Mouse (Mus musculus): ENCODE results near the gene Fads6.
A peak's percentile ranks its signal among the peaks of the same experiment; 100 is the strongest.

The Fads6 gene

GRCm38 (mm10) chr11:115257775-115258510, 39.5 kb downstream of the Fads6 start:
- DNase-seq (ENCODE audit: low spot score in 2 of 2), result no peak

- no peak for DNase-seq (ENCODE audit: low spot score in 2 of 2)
These were observed 46.2 kb downstream of the Fads6 start for GRCm38 (mm10) chr11:115251258-115251657.

GRCm38 (mm10) chr11:115250405-115251090, 46.9 kb downstream of the Fads6 start:
- DNase-seq (ENCODE audit: low spot score in 2 of 2), result no peak

GRCm38 (mm10) chr11:115249721-115250404, 47.6 kb downstream of the Fads6 start:
- no peak for DNase-seq (ENCODE audit: low spot score in 2 of 2)

- no peak for DNase-seq (ENCODE audit: low spot score in 2 of 2)
These were observed 49.5 kb downstream of the Fads6 start for GRCm38 (mm10) chr11:115247945-115248344.

- no peak for DNase-seq (ENCODE audit: low spot score in 2 of 2)
These were observed 50.2 kb downstream of the Fads6 start for GRCm38 (mm10) chr11:115247240-115247639.

GRCm38 (mm10) chr11:115246386-115246785, 51.1 kb downstream of the Fads6 start:
- no peak for DNase-seq (ENCODE audit: low spot score in 2 of 2)

- DNase-seq (ENCODE audit: low spot score in 2 of 2), result no peak
These were observed 52.6 kb downstream of the Fads6 start for GRCm38 (mm10) chr11:115244840-115245239.

- no peak for DNase-seq (ENCODE audit: low spot score in 2 of 2)
These were observed 53.7 kb downstream of the Fads6 start for GRCm38 (mm10) chr11:115243783-115244182.

GRCm38 (mm10) chr11:115242746-115243145, 54.7 kb downstream of the Fads6 start:
- DNase-seq (ENCODE audit: low spot score in 2 of 2), result no peak

- no peak for DNase-seq (ENCODE audit: low spot score in 2 of 2)
These were observed 56.1 kb downstream of the Fads6 start for GRCm38 (mm10) chr11:115241402-115241801.

GRCm38 (mm10) chr11:115236570-115236969, 60.9 kb downstream of the Fads6 start:
- no peak for DNase-seq (ENCODE audit: low spot score in 2 of 2)

- no peak for DNase-seq (ENCODE audit: low spot score in 2 of 2)
These were observed 63.0 kb downstream of the Fads6 start for GRCm38 (mm10) chr11:115234320-115235044.

GRCm38 (mm10) chr11:115233526-115234290, 63.8 kb downstream of the Fads6 start:
- peak; percentile 75 to 80 for DNase-seq (ENCODE audit: low spot score in 2 of 2)

GRCm38 (mm10) chr11:115232889-115233288, 64.6 kb downstream of the Fads6 start:
- DNase-seq (ENCODE audit: low spot score in 2 of 2), result no peak

- peak; percentile 70 to 74 for DNase-seq (ENCODE audit: low spot score in 2 of 2)
These were observed 65.5 kb downstream of the Fads6 start for GRCm38 (mm10) chr11:115231924-115232323.

GRCm38 (mm10) chr11:115231168-115231915, 66.1 kb downstream of the Fads6 start:
- DNase-seq (ENCODE audit: low spot score in 2 of 2), result no peak

All from right cerebral cortex, postnatal 10 days (tissue).